Mouse (Mus musculus) small intestine, adult 2 months (tissue): ENCODE measurements around the gene Cacna1c.

Experiments used
- CTCF ChIP-seq: fragments of 200-500 bp; IDR thresholded peaks from 2 replicates; pipeline ENCODE4 v1.5.1; 2012; ENCODE audit warnings: low read depth, mild to moderate bottlenecking, control low read depth, inconsistent platforms, low read length, moderate library complexity, mixed read lengths; ENCODE audit not compliant: insufficient replicate concordance, insufficient read length; ENCODE audit errors: extremely low read depth
- POLR2A ChIP-seq: fragments of 200-500 bp; IDR thresholded peaks from 2 replicates; pipeline ENCODE4 v1.6.1; 2012; ENCODE audit warnings: low read depth, mild to moderate bottlenecking, control low read depth, inconsistent platforms, low read length, moderate library complexity

- TF ChIP-seq CTCF, result no peak
- TF ChIP-seq POLR2A, result no peak
These were observed 260.4 kb downstream of the Cacna1c start for GRCm38 (mm10) chr6:118935520-118936415.
